In genomic region chr14:34317431-34317830, GRCm38 (mm10) we compare ENCODE assay signal across 28 mouse cellular contexts. TPM values are rescaled to one million over a fixed set of nuclear protein-coding genes. Genes with fewer than 3 reads are reported as not detected.
DNase-seq lines count a peak whose midpoint lies in the region; ATAC-seq and TF ChIP-seq lines count a peak whose summit lies in the region.
"Had no signal": no experiment of that assay in that cellular context is flagged by ENCODE, and none has a peak within 500 bp of the region (broad histone marks: within the 10 kb centered on the region; RNA-seq: fewer than 3 reads in every experiment).

No protein-coding gene starts in this region.

- no peak overlapping the region for H3K4me3 ChIP-seq in embryonic facial prominence, embryonic 15.5 days (replicated peaks)
- no peak overlapping the region for H3K4me3 ChIP-seq in embryonic facial prominence, embryonic 10.5 days
- no peak overlapping the region for H3K4me3 ChIP-seq in CH12.LX (replicated peaks in 1 of 3; ENCODE audit: low read depth in 2 of 3, low read length in 2 of 3, poor library complexity in 1 of 3)
- no peak overlapping the region for H3K4me3 ChIP-seq in cerebellum, adult 2 months (replicated peaks; ENCODE audit: insufficient read depth, low read depth, low read length)
- H3K4me3 ChIP-seq: embryonic facial prominence, embryonic 12.5 days; forebrain, embryonic 13.5 days; heart, adult 2 months; heart, embryonic 12.5 days; hindbrain, embryonic 10.5 days had no signal

- H3K9ac ChIP-seq in embryonic facial prominence, embryonic 15.5 days: no peak overlapping the region
- no peak overlapping the region for H3K9ac ChIP-seq in CH12.LX (ENCODE audit: insufficient read depth, low read depth)
- H3K9ac ChIP-seq: embryonic facial prominence, embryonic 12.5 days; forebrain, embryonic 13.5 days; forebrain, postnatal 0 days; heart, embryonic 12.5 days; hindbrain, embryonic 14.5 days had no signal

- no peaks in the 10 kb centered on the region for H3K9me3 ChIP-seq in embryonic facial prominence, embryonic 15.5 days (replicated peaks)
- no peaks in the 10 kb centered on the region for H3K9me3 ChIP-seq in embryonic facial prominence, embryonic 10.5 days
- H3K9me3 ChIP-seq in CH12.LX (replicated peaks; ENCODE audit: low read length): no peaks in the 10 kb centered on the region
- H3K9me3 ChIP-seq: embryonic facial prominence, embryonic 12.5 days; forebrain, embryonic 13.5 days; heart, embryonic 12.5 days; hindbrain, embryonic 10.5 days had no signal

- TF ChIP-seq POLR2A in CH12.LX (IDR thresholded peaks at IDR 0.05; ENCODE audit: low read depth, low read length): no peak
- TF ChIP-seq POLR2A in cerebellum, adult 2 months (IDR thresholded peaks at IDR 0.05; ENCODE audit: borderline replicate concordance, insufficient read depth, low read length): no peak

- 0 out of 2 replicates have a peak overlapping the region, but pooled peaks have one; percentile 8 for H3K27ac ChIP-seq in embryonic facial prominence, embryonic 15.5 days (replicated peaks)
- no peak overlapping the region for H3K27ac ChIP-seq in embryonic facial prominence, embryonic 10.5 days (replicated peaks)
- H3K27ac ChIP-seq in CH12.LX (ENCODE audit: insufficient read depth, low read depth): no peak overlapping the region
- H3K27ac ChIP-seq in cerebellum, adult 2 months (ENCODE audit: insufficient read depth, low read length): no peak overlapping the region
- H3K27ac ChIP-seq: embryonic facial prominence, embryonic 12.5 days; forebrain, embryonic 13.5 days; heart, adult 2 months; hindbrain, embryonic 10.5 days; hindbrain, embryonic 14.5 days had no signal

- H3K27me3 ChIP-seq in embryonic facial prominence, embryonic 15.5 days: no peaks in the 10 kb centered on the region
- no peaks in the 10 kb centered on the region for H3K27me3 ChIP-seq in embryonic facial prominence, embryonic 10.5 days (replicated peaks; ENCODE audit: low read depth, poor library complexity, severe bottlenecking)
- no peaks in the 10 kb centered on the region for H3K27me3 ChIP-seq in CH12.LX (replicated peaks)
- no peaks in the 10 kb centered on the region for H3K27me3 ChIP-seq in cerebellum, adult 2 months (ENCODE audit: control insufficient read depth, insufficient read depth, low read length)
- H3K27me3 ChIP-seq: embryonic facial prominence, embryonic 12.5 days; forebrain, embryonic 13.5 days; heart, embryonic 12.5 days had no signal

- no peak for TF ChIP-seq RAD21 in CH12.LX (IDR thresholded peaks at IDR 0.05; ENCODE audit: low read depth, low read length)

- in situ Hi-C loops in CH12.LX (cut with MboI; ENCODE audit: low pct_ligation_motif_present, low pct_unique_long_range_greater_than_20kb, low sequenced_read_pairs): no loop called here

- no peak for ATAC-seq in embryonic facial prominence, embryonic 15.5 days (ENCODE audit: insufficient number of reproducible peaks, low FRiP score, low TSS enrichment, low read depth)
- peak; percentile 84 for ATAC-seq in inflammation-experienced regulatory T-cells, adult 6 months
- no peak for ATAC-seq in monocyte, adult 5-6 weeks (replicated peaks; ENCODE audit: insufficient number of reproducible peaks, low FRiP score, low TSS enrichment, poor library complexity, severe bottlenecking)
- ATAC-seq: forebrain, embryonic 13.5 days; forebrain, postnatal 0 days; intestine, postnatal 0 days had no signal

- no peak for TF ChIP-seq CTCF in CH12.LX (conservative IDR thresholded peaks at IDR 0.05 in 1 of 2, IDR thresholded peaks at IDR 0.05 in 1 of 2; ENCODE audit: low read depth in 2 of 2, low read length in 2 of 2)
- TF ChIP-seq CTCF in cerebellum, adult 2 months (IDR thresholded peaks at IDR 0.05; ENCODE audit: borderline replicate concordance, insufficient read depth, low read depth, low read length): no peak

- DNase-seq in embryonic facial prominence, embryonic 10.5 days (ENCODE audit: low spot score): no peak
- DNase-seq in CH12.LX (ENCODE audit: extremely low read depth): no peak
- peak; percentile 20 for DNase-seq in T-cell, adult 2 months (ENCODE audit: low spot score)
- no peak for DNase-seq in cerebellum, adult 18-20 months
- no peak for DNase-seq in cerebellum, adult 2 months
- DNase-seq: adrenal gland, postnatal 25 days; cerebellum, adult 8-10 months; cerebellum, postnatal 14 days; embryo, embryonic 11 days; forebrain, postnatal 0 days; heart, adult 2 months; kidney, adult 8-10 months had no signal

- H3K4me1 ChIP-seq in embryonic facial prominence, embryonic 15.5 days: peaks cover 7% of the 10 kb centered on the region; the same call in 1 of the 2 replicates
- H3K4me1 ChIP-seq in embryonic facial prominence, embryonic 10.5 days: peaks cover 10% of the 10 kb centered on the region
- peaks cover 4 to 35% of the 10 kb centered on the region in 2 experiments; a peak in 3 of 4 replicates for H3K4me1 ChIP-seq in CH12.LX (ENCODE audit: control insufficient read depth in 1 of 2, insufficient read depth in 2 of 2)
- no peaks in the 10 kb centered on the region; the same call in 1 of the 2 replicates for H3K4me1 ChIP-seq in cerebellum, adult 2 months (ENCODE audit: control insufficient read depth, insufficient read depth, low read length)

- H3K4me2 ChIP-seq in embryonic facial prominence, embryonic 15.5 days (replicated peaks): no peak overlapping the region
- H3K4me2 ChIP-seq in CH12.LX (ENCODE audit: insufficient read depth, low read depth, poor library complexity, severe bottlenecking): no peak overlapping the region
- H3K4me2 ChIP-seq: embryonic facial prominence, embryonic 12.5 days; forebrain, embryonic 13.5 days; heart, embryonic 12.5 days; hindbrain, embryonic 14.5 days had no signal

- dilution Hi-C loops in CH12.LX (cut with MboI; ENCODE audit: extremely low pct_ligation_motif_present, extremely low pct_unique_long_range_greater_than_20kb, low sequenced_read_pairs): no loop called here

- peaks cover 18% of the 10 kb centered on the region; the same call in 1 of the 2 replicates for H3K36me3 ChIP-seq in embryonic facial prominence, embryonic 15.5 days
- peaks cover 62% of the 10 kb centered on the region for H3K36me3 ChIP-seq in embryonic facial prominence, embryonic 10.5 days (replicated peaks)
- peaks cover 13 to 51% of the 10 kb centered on the region in 2 experiments for H3K36me3 ChIP-seq in CH12.LX (replicated peaks in 1 of 2; ENCODE audit: control insufficient read depth in 1 of 2, insufficient read depth in 1 of 2, low read length in 1 of 2)

- no peak for TF ChIP-seq EP300 in CH12.LX (IDR thresholded peaks at IDR 0.05; ENCODE audit: low read length)

- H3K79me2 ChIP-seq in CH12.LX (replicated peaks; ENCODE audit: control insufficient read depth, extremely low read depth, insufficient read depth, poor library complexity, severe bottlenecking): peaks cover 30% of the 10 kb centered on the region

- WGBS in embryonic facial prominence, embryonic 15.5 days: 66% methylated on average over 3 of the region's 3 CpGs
- WGBS in embryonic facial prominence, embryonic 10.5 days: 89% methylated on average over 3 of the region's 3 CpGs
- 82% methylated on average over 3 of the region's 3 CpGs for WGBS in cerebellum, adult 2 months

RNA-seq across cellular contexts. Expression of gene Glud1, which starts 6.9 kb away (rescaled TPM):
- 73.8 and 74.1 TPM in 2 replicates for polyA plus RNA-seq in embryonic facial prominence, embryonic 15.5 days (2015; fragmentation: Nextera tagmentation; extraction: Ambion mirVana)
- 70.0 and 76.1 TPM in 2 replicates for polyA plus RNA-seq in embryonic facial prominence, embryonic 10.5 days (2016; fragmentation: Nextera tagmentation; extraction: Ambion mirVana)
- total RNA-seq in CH12.LX (2012; rRNA removed) (87.3 and 89.9 TPM in 2 replicates), CH12.LX (2014; rRNA removed) (116 and 118 TPM in 2 replicates)
- 134 and 143 TPM in 2 replicates for polyA plus RNA-seq in CH12.LX (2012; ENCODE audit: insufficient read length, low read depth)
- polyA plus RNA-seq in inflammation-experienced regulatory T-cells, adult 6 months (2017; shearing (Covaris generic)): 10 to 100 TPM; 31.7 to 40.9 (median 36.1) TPM
- polyA plus RNA-seq in cerebellum, adult 2 months (2012; rRNA removed): 192 and 196 TPM in 2 replicates
- total RNA-seq in monocyte, adult 5-6 weeks (2017): 385 to 458 TPM (median 387 TPM) in 3 replicates

RNA-seq across cellular contexts. Expression of gene Shld2, which starts 7.1 kb away (rescaled TPM):
- polyA plus RNA-seq in embryonic facial prominence, embryonic 15.5 days (2015; fragmentation: Nextera tagmentation; extraction: Ambion mirVana): 12.2 and 13.1 TPM in 2 replicates
- polyA plus RNA-seq in embryonic facial prominence, embryonic 10.5 days (2016; fragmentation: Nextera tagmentation; extraction: Ambion mirVana): 7.5 and 8.3 TPM in 2 replicates
- total RNA-seq in CH12.LX (2012; rRNA removed) (13.4 and 13.9 TPM in 2 replicates), CH12.LX (2014; rRNA removed) (21.8 and 24.1 TPM in 2 replicates)
- 11.4 and 12.0 TPM in 2 replicates for polyA plus RNA-seq in CH12.LX (2012; ENCODE audit: insufficient read length, low read depth)
- 10 to 100 TPM in 1 of 3 experiments, 1 to 10 TPM in 2; 6.5 to 11.2 (median 9.5) TPM for polyA plus RNA-seq in inflammation-experienced regulatory T-cells, adult 6 months (2017; shearing (Covaris generic))
- polyA plus RNA-seq in cerebellum, adult 2 months (2012; rRNA removed): 4.3 and 4.5 TPM in 2 replicates
- 17.0 to 26.5 TPM (median 21.5 TPM) in 3 replicates for total RNA-seq in monocyte, adult 5-6 weeks (2017)

RNA-seq across cellular contexts. Expression of gene Fam25c, which starts 37.8 kb away (rescaled TPM):
- 154 and 196 TPM in 2 replicates for polyA plus RNA-seq in embryonic facial prominence, embryonic 15.5 days (2015; fragmentation: Nextera tagmentation; extraction: Ambion mirVana)
- polyA plus RNA-seq in embryonic facial prominence, embryonic 10.5 days (2016; fragmentation: Nextera tagmentation; extraction: Ambion mirVana): not detected in 2 replicates
- total RNA-seq in CH12.LX (2012; rRNA removed) (not detected in 2 replicates), CH12.LX (2014; rRNA removed) (not detected in 2 replicates)
- polyA plus RNA-seq in CH12.LX (2012; ENCODE audit: insufficient read length, low read depth): not detected in 2 replicates
- polyA plus RNA-seq in inflammation-experienced regulatory T-cells, adult 6 months (2017; shearing (Covaris generic)): not detected
- not detected in 2 replicates for polyA plus RNA-seq in cerebellum, adult 2 months (2012; rRNA removed)
- not detected in 3 replicates for total RNA-seq in monocyte, adult 5-6 weeks (2017)
- total RNA-seq: adrenal gland, adult 18-20 months; adrenal gland, postnatal 25 days; common myeloid progenitor, adult 5-6 weeks; forebrain, postnatal 0 days; gastrocnemius, adult 8-10 months; gastrocnemius, postnatal 4 days; heart, adult 2 months; heart, postnatal 25 days had no signal
- polyA plus RNA-seq: C2C12; embryonic facial prominence, embryonic 12.5 days; forebrain, embryonic 13.5 days; forebrain, postnatal 0 days; heart, adult 2 months; heart, embryonic 12.5 days; heart, embryonic 16.5 days; hindbrain, embryonic 10.5 days; hindbrain, embryonic 14.5 days; intestine, postnatal 0 days had no signal

RNA-seq across cellular contexts. Expression of gene Sncg, which starts 57.2 kb away (rescaled TPM):
- polyA plus RNA-seq in embryonic facial prominence, embryonic 15.5 days (2015; fragmentation: Nextera tagmentation; extraction: Ambion mirVana): 3.4 and 6.3 TPM in 2 replicates
- polyA plus RNA-seq in embryonic facial prominence, embryonic 10.5 days (2016; fragmentation: Nextera tagmentation; extraction: Ambion mirVana): 21.9 and 44.5 TPM in 2 replicates
- 0.21 and 0.50 TPM in 2 replicates for total RNA-seq in CH12.LX (2012; rRNA removed)
- 0.50 TPM in 1 of 2 replicates, not detected in the other for total RNA-seq in CH12.LX (2014; rRNA removed)
- 0.27 TPM in 1 of 2 replicates, not detected in the other for polyA plus RNA-seq in CH12.LX (2012; ENCODE audit: insufficient read length, low read depth)
- polyA plus RNA-seq in inflammation-experienced regulatory T-cells, adult 6 months (2017; shearing (Covaris generic)): not detected
- 132 and 163 TPM in 2 replicates for polyA plus RNA-seq in cerebellum, adult 2 months (2012; rRNA removed)
- total RNA-seq in monocyte, adult 5-6 weeks (2017): not detected in 3 replicates
- total RNA-seq: common myeloid progenitor, adult 5-6 weeks had no signal

RNA-seq across cellular contexts. Expression of gene Mmrn2, which starts 57.8 kb away (rescaled TPM):
- 8.4 and 8.8 TPM in 2 replicates for polyA plus RNA-seq in embryonic facial prominence, embryonic 15.5 days (2015; fragmentation: Nextera tagmentation; extraction: Ambion mirVana)
- polyA plus RNA-seq in embryonic facial prominence, embryonic 10.5 days (2016; fragmentation: Nextera tagmentation; extraction: Ambion mirVana): 6.4 and 7.8 TPM in 2 replicates
- total RNA-seq in CH12.LX (2012; rRNA removed) (0.04 TPM in 1 of 2 replicates, not detected in the other), CH12.LX (2014; rRNA removed) (not detected in 2 replicates)
- polyA plus RNA-seq in CH12.LX (2012; ENCODE audit: insufficient read length, low read depth): 0.06 and 0.10 TPM in 2 replicates
- under 1 TPM in 1 of 3 experiments, not detected in 2; 0.11 TPM for polyA plus RNA-seq in inflammation-experienced regulatory T-cells, adult 6 months (2017; shearing (Covaris generic))
- polyA plus RNA-seq in cerebellum, adult 2 months (2012; rRNA removed): 2.4 and 3.6 TPM in 2 replicates
- not detected in 3 replicates for total RNA-seq in monocyte, adult 5-6 weeks (2017)
- total RNA-seq: common myeloid progenitor, adult 5-6 weeks had no signal

Comparison
In these comparisons a context has a peak if more than half of its experiments do, and no peak if none do; other contexts are left out.
1. RNA of gene Fam25c, which starts 37.8 kb away (polyA plus RNA-seq): 154 to 196 TPM in embryonic facial prominence, embryonic 15.5 days; not detected in cerebellum, adult 2 months, not detected in embryonic facial prominence, embryonic 10.5 days, not detected in CH12.LX and not detected in inflammation-experienced regulatory T-cells, adult 6 months; every median in the first group is over 100 times any median in the second.